Mouse (Mus musculus) bone marrow macrophage, adult 2 months (primary cell): ENCODE measurements around the gene Wbp1l.

ENCODE experiments used
- CTCF ChIP-seq: IDR thresholded peaks from 2 replicates; pipeline ENCODE4 v1.5.1; 2012; ENCODE audit warnings: low read depth, mild to moderate bottlenecking, low read length, moderate library complexity
- POLR2A ChIP-seq: IDR thresholded peaks from 2 replicates; pipeline ENCODE4 v1.6.1; 2012; ENCODE audit warnings: mild to moderate bottlenecking, low read depth, low read length, borderline replicate concordance

GRCm38 (mm10) chr19:46550385-46550784 lies 48.5 kb upstream of the Wbp1l start:
- TF ChIP-seq CTCF (no peak), POLR2A (no peak)
